Mouse (Mus musculus) mouse trophoblast stem cell (cell line): ENCODE results near the gene Cd68.

Source experiments
- in situ Hi-C, 2 experiments: fragments of 300-500 bp; cut with MseI, MboI; formaldehyde crosslinking; loops; 2 replicates in 1 of 2; 3 replicates in 1 of 2; pipeline ENCODE4 v1.15.1; 2025

The Cd68 gene

GRCm38 (mm10) chr11:69670786-69671725 lies 5.1 kb upstream of the Cd68 start:
- in situ Hi-C loops, result no loop called here

- in situ Hi-C loops, result no loop called here
These were observed 682 bp upstream of the Cd68 start for GRCm38 (mm10) chr11:69666665-69667005.

- in situ Hi-C loops, result no loop called here
These were observed 444 bp downstream of the Cd68 start for GRCm38 (mm10) chr11:69665457-69665960.

- in situ Hi-C loops, result no loop called here
These were observed 1.1 kb downstream of the Cd68 start for GRCm38 (mm10) chr11:69664841-69665240.

GRCm38 (mm10) chr11:69663795-69664194 lies 2.2 kb downstream of the Cd68 start:
- in situ Hi-C loops, result no loop called here

- in situ Hi-C loops, result no loop called here
These were observed 2.8 kb downstream of the Cd68 start for GRCm38 (mm10) chr11:69662967-69663671.

- in situ Hi-C loops, result no loop called here
These were observed 3.6 kb downstream of the Cd68 start, which contains the start of gene Mpdu1 for GRCm38 (mm10) chr11:69662213-69662966. Mpdu1 (minus strand) TSS chr11:69662642.

GRCm38 (mm10) chr11:69661221-69661881 lies 4.6 kb downstream of the Cd68 start:
- in situ Hi-C loops, result no loop called here

GRCm38 (mm10) chr11:69657462-69657881 lies 8.5 kb downstream of the Cd68 start:
- in situ Hi-C loops, result no loop called here

- in situ Hi-C loops, result no loop called here
These were observed 9.1 kb downstream of the Cd68 start for GRCm38 (mm10) chr11:69656617-69657461.

- in situ Hi-C loops, result no loop called here
These were observed 9.9 kb downstream of the Cd68 start for GRCm38 (mm10) chr11:69656065-69656455.

- in situ Hi-C loops, result no loop called here
These were observed 10.5 kb downstream of the Cd68 start, which contains the start of gene Sox15 for GRCm38 (mm10) chr11:69655264-69656064. Sox15 (plus strand) TSS chr11:69655314.

- in situ Hi-C loops, result no loop called here
These were observed 11.2 kb downstream of the Cd68 start for GRCm38 (mm10) chr11:69654760-69655159.

GRCm38 (mm10) chr11:69653399-69653798 lies 12.6 kb downstream of the Cd68 start:
- in situ Hi-C loops, result no loop called here

GRCm38 (mm10) chr11:69645860-69646259 lies 20.1 kb downstream of the Cd68 start:
- in situ Hi-C loops, result no loop called here

GRCm38 (mm10) chr11:69635471-69635870 lies 30.5 kb downstream of the Cd68 start:
- in situ Hi-C loops, result no loop called here

- in situ Hi-C loops, result no loop called here
These were observed 32.7 kb downstream of the Cd68 start for GRCm38 (mm10) chr11:69633128-69633866.

GRCm38 (mm10) chr11:69632284-69633089 lies 33.5 kb downstream of the Cd68 start, which contains the start of gene Fxr2:
Fxr2 (plus strand) TSS chr11:69632990.
- in situ Hi-C loops, result no loop called here
